In genomic region chr5:30950922-30951321, GRCm38 (mm10) we compare ENCODE assay signal across 14 mouse cellular contexts. TPM values are rescaled to one million over a fixed set of nuclear protein-coding genes. Genes with fewer than 3 reads are reported as not detected.
DNase-seq lines count a peak whose midpoint lies in the region; ATAC-seq lines count a peak whose summit lies in the region.
"Had no signal": no experiment of that assay in that cellular context is flagged by ENCODE, and none has a peak within 500 bp of the region (broad histone marks: within the 10 kb centered on the region; RNA-seq: fewer than 3 reads in every experiment).

No protein-coding gene starts in this region.

- H3K9ac ChIP-seq in heart, embryonic 11.5 days (ENCODE audit: low read depth, low read length): no peak overlapping the region
- no peak overlapping the region for H3K9ac ChIP-seq in limb, embryonic 12.5 days (replicated peaks)
- H3K9ac ChIP-seq in embryonic facial prominence, embryonic 14.5 days (ENCODE audit: low read depth, low read length): no peak overlapping the region
- 0 out of 2 replicates have a peak overlapping the region, but pooled peaks have one; percentile 79 for H3K9ac ChIP-seq in liver, embryonic 13.5 days

- no peak for ATAC-seq in heart, embryonic 11.5 days (replicated peaks; ENCODE audit: insufficient number of reproducible peaks, low FRiP score, low TSS enrichment)
- no peak for ATAC-seq in limb, embryonic 12.5 days (ENCODE audit: insufficient number of reproducible peaks, insufficient read depth, low FRiP score, low TSS enrichment, low read depth)
- no peak for ATAC-seq in embryonic facial prominence, embryonic 14.5 days (ENCODE audit: low read depth)
- no peak for ATAC-seq in liver, embryonic 13.5 days (ENCODE audit: low read depth)

- WGBS in heart, embryonic 11.5 days (ENCODE audit: insufficient replicate concordance): 83% methylated on average over 2 of the region's 2 CpGs
- 84% methylated on average over 2 of the region's 2 CpGs for WGBS in limb, embryonic 12.5 days
- 89% methylated on average over 2 of the region's 2 CpGs for WGBS in limb, embryonic 10.5 days
- 91% methylated on average over 2 of the region's 2 CpGs for WGBS in embryonic facial prominence, embryonic 14.5 days
- WGBS in liver, embryonic 13.5 days (ENCODE audit: insufficient replicate concordance): 80% methylated on average over 2 of the region's 2 CpGs

- no peak overlapping the region for H3K27ac ChIP-seq in heart, embryonic 11.5 days (ENCODE audit: low read depth, low read length)
- H3K27ac ChIP-seq in limb, embryonic 12.5 days: no peak overlapping the region
- H3K27ac ChIP-seq in limb, embryonic 10.5 days: no peak overlapping the region
- no peak overlapping the region for H3K27ac ChIP-seq in embryonic facial prominence, embryonic 14.5 days (replicated peaks; ENCODE audit: low read depth, low read length)
- H3K27ac ChIP-seq in liver, embryonic 13.5 days: no peak overlapping the region

- H3K9me3 ChIP-seq in heart, embryonic 11.5 days (replicated peaks; ENCODE audit: control insufficient read depth, low read length): no peaks in the 10 kb centered on the region
- H3K9me3 ChIP-seq in limb, embryonic 12.5 days: no peaks in the 10 kb centered on the region
- H3K9me3 ChIP-seq in limb, embryonic 10.5 days (replicated peaks): no peaks in the 10 kb centered on the region
- H3K9me3 ChIP-seq in embryonic facial prominence, embryonic 14.5 days (ENCODE audit: control insufficient read depth, low read length): no peaks in the 10 kb centered on the region
- no peaks in the 10 kb centered on the region for H3K9me3 ChIP-seq in liver, embryonic 13.5 days (replicated peaks)
- H3K9me3 ChIP-seq: forebrain, embryonic 15.5 days; limb, embryonic 13.5 days; midbrain, embryonic 12.5 days had no signal

- H3K4me2 ChIP-seq in heart, embryonic 11.5 days: peak overlapping the region; percentile 93; the same call in 1 of the 2 replicates
- peak overlapping the region; percentile 84 for H3K4me2 ChIP-seq in limb, embryonic 12.5 days
- H3K4me2 ChIP-seq in embryonic facial prominence, embryonic 14.5 days (ENCODE audit: low read depth, low read length): peak overlapping the region; percentile 89
- peak overlapping the region; percentile 88 for H3K4me2 ChIP-seq in liver, embryonic 13.5 days

- H3K27me3 ChIP-seq in heart, embryonic 11.5 days (ENCODE audit: control insufficient read depth, insufficient read depth, low read length): peaks cover 3% of the 10 kb centered on the region; the same call in 1 of the 2 replicates
- peaks cover 3% of the 10 kb centered on the region; the same call in 1 of the 2 replicates for H3K27me3 ChIP-seq in limb, embryonic 12.5 days
- H3K27me3 ChIP-seq in limb, embryonic 10.5 days (ENCODE audit: low read depth, poor library complexity, severe bottlenecking): peaks cover 14% of the 10 kb centered on the region
- H3K27me3 ChIP-seq in embryonic facial prominence, embryonic 14.5 days (replicated peaks; ENCODE audit: control insufficient read depth, insufficient read depth, low read length): 0 out of 2 replicates have a peak, but pooled peaks cover 3% of the 10 kb centered on the region
- peaks cover 9% of the 10 kb centered on the region; the same call in 1 of the 2 replicates for H3K27me3 ChIP-seq in liver, embryonic 13.5 days
- H3K27me3 ChIP-seq: forebrain, embryonic 15.5 days had no signal

- peaks cover 13% of the 10 kb centered on the region for H3K4me1 ChIP-seq in heart, embryonic 11.5 days (ENCODE audit: control insufficient read depth, insufficient read depth, low read length)
- peaks cover 15% of the 10 kb centered on the region for H3K4me1 ChIP-seq in limb, embryonic 12.5 days (replicated peaks)
- H3K4me1 ChIP-seq in limb, embryonic 10.5 days: peaks cover 24% of the 10 kb centered on the region
- H3K4me1 ChIP-seq in embryonic facial prominence, embryonic 14.5 days (ENCODE audit: control insufficient read depth, insufficient read depth, low read length): peaks cover 12% of the 10 kb centered on the region
- H3K4me1 ChIP-seq in liver, embryonic 13.5 days (replicated peaks): peaks cover 23% of the 10 kb centered on the region

- peaks cover 24% of the 10 kb centered on the region for H3K36me3 ChIP-seq in heart, embryonic 11.5 days (ENCODE audit: control insufficient read depth, insufficient read depth, low read length)
- H3K36me3 ChIP-seq in limb, embryonic 12.5 days: peaks cover 46% of the 10 kb centered on the region
- H3K36me3 ChIP-seq in limb, embryonic 10.5 days: peaks cover 48% of the 10 kb centered on the region
- H3K36me3 ChIP-seq in embryonic facial prominence, embryonic 14.5 days (ENCODE audit: control insufficient read depth, insufficient read depth, low read length): peaks cover 40% of the 10 kb centered on the region
- peaks cover 36% of the 10 kb centered on the region for H3K36me3 ChIP-seq in liver, embryonic 13.5 days

- intact Hi-C loops in heart, postnatal 25 days (cut with DNase I): no loop called here
- intact Hi-C loops in left cerebral cortex, postnatal 25 days (cut with DNase I): loop anchor here (10.0 kb wide), 1 partner anchor 244 kb away; the partner anchor contains the start of genes Eif2b4 and Snx17

- no peak for DNase-seq in heart, postnatal 25 days (ENCODE audit: low spot score)
- DNase-seq in limb, embryonic 10.5 days (ENCODE audit: low spot score): no peak
- DNase-seq in embryonic facial prominence, embryonic 14.5 days (ENCODE audit: low spot score): no peak
- DNase-seq in liver, embryonic 13.5 days: no peak
- no peak for DNase-seq in left cerebral cortex, postnatal 25 days (ENCODE audit: low spot score in 2 of 2)
- DNase-seq in adrenal gland, postnatal 14 days: no peak
- DNase-seq: thymus, adult 2 months had no signal

- no peak overlapping the region; the same call in 1 of the 2 replicates for H3K4me3 ChIP-seq in heart, embryonic 11.5 days (ENCODE audit: low read depth, low read length)
- no peak overlapping the region for H3K4me3 ChIP-seq in limb, embryonic 12.5 days (replicated peaks)
- H3K4me3 ChIP-seq in limb, embryonic 10.5 days: no peak overlapping the region
- no peak overlapping the region for H3K4me3 ChIP-seq in embryonic facial prominence, embryonic 14.5 days (ENCODE audit: low read depth, low read length)
- peak overlapping the region; percentile 76 for H3K4me3 ChIP-seq in liver, embryonic 13.5 days (replicated peaks)

RNA-seq across cellular contexts. Expression of gene Cgref1, which starts 5.5 kb away (rescaled TPM):
- 4.4 and 5.4 TPM in 2 replicates for polyA plus RNA-seq in heart, embryonic 11.5 days (2014; fragmentation: Nextera tagmentation; extraction: Ambion mirVana)
- under 1 TPM; 0.39 to 0.53 TPM for total RNA-seq in heart, postnatal 25 days (2021)
- 4.1 and 4.4 TPM in 2 replicates for polyA plus RNA-seq in limb, embryonic 12.5 days (2016; fragmentation: Nextera tagmentation; extraction: Ambion mirVana)
- 1.0 and 2.5 TPM in 2 replicates for polyA plus RNA-seq in limb, embryonic 10.5 days (2016; fragmentation: Nextera tagmentation; extraction: Ambion mirVana)
- polyA plus RNA-seq in embryonic facial prominence, embryonic 14.5 days (2014; fragmentation: Nextera tagmentation; extraction: Ambion mirVana): 30.9 and 51.1 TPM in 2 replicates
- polyA plus RNA-seq in liver, embryonic 13.5 days (2015; fragmentation: Nextera tagmentation; extraction: Ambion mirVana): 5.4 and 5.6 TPM in 2 replicates
- total RNA-seq in left cerebral cortex, postnatal 25 days (2021): 10 to 100 TPM; 24.8 to 27.7 TPM
- 0.56 and 0.86 TPM in 2 replicates for total RNA-seq in adrenal gland, postnatal 14 days (2021)
- total RNA-seq: common myeloid progenitor, adult 5-6 weeks had no signal

RNA-seq across cellular contexts. Expression of gene Preb, which starts 9.2 kb away (rescaled TPM):
- polyA plus RNA-seq in heart, embryonic 11.5 days (2014; fragmentation: Nextera tagmentation; extraction: Ambion mirVana): 69.1 and 70.2 TPM in 2 replicates
- total RNA-seq in heart, postnatal 25 days (2021): 10 to 100 TPM; 79.3 to 82.9 TPM
- polyA plus RNA-seq in limb, embryonic 12.5 days (2016; fragmentation: Nextera tagmentation; extraction: Ambion mirVana): 132 and 133 TPM in 2 replicates
- 139 and 142 TPM in 2 replicates for polyA plus RNA-seq in limb, embryonic 10.5 days (2016; fragmentation: Nextera tagmentation; extraction: Ambion mirVana)
- 85.3 and 91.2 TPM in 2 replicates for polyA plus RNA-seq in embryonic facial prominence, embryonic 14.5 days (2014; fragmentation: Nextera tagmentation; extraction: Ambion mirVana)
- polyA plus RNA-seq in liver, embryonic 13.5 days (2015; fragmentation: Nextera tagmentation; extraction: Ambion mirVana): 91.6 and 97.5 TPM in 2 replicates
- total RNA-seq in left cerebral cortex, postnatal 25 days (2021): 100 to 1,000 TPM; 125 to 133 TPM
- 117 and 128 TPM in 2 replicates for total RNA-seq in adrenal gland, postnatal 14 days (2021)

RNA-seq across cellular contexts. Expression of gene Tcf23, which starts 17.5 kb away (rescaled TPM):
- polyA plus RNA-seq in heart, embryonic 11.5 days (2014; fragmentation: Nextera tagmentation; extraction: Ambion mirVana): 0.04 and 0.15 TPM in 2 replicates
- under 1 TPM; 0.45 to 0.75 TPM for total RNA-seq in heart, postnatal 25 days (2021)
- not detected in 2 replicates for polyA plus RNA-seq in limb, embryonic 12.5 days (2016; fragmentation: Nextera tagmentation; extraction: Ambion mirVana)
- polyA plus RNA-seq in limb, embryonic 10.5 days (2016; fragmentation: Nextera tagmentation; extraction: Ambion mirVana): not detected in 2 replicates
- 0.19 TPM in 1 of 2 replicates, not detected in the other for polyA plus RNA-seq in embryonic facial prominence, embryonic 14.5 days (2014; fragmentation: Nextera tagmentation; extraction: Ambion mirVana)
- polyA plus RNA-seq in liver, embryonic 13.5 days (2015; fragmentation: Nextera tagmentation; extraction: Ambion mirVana): 0.03 and 0.07 TPM in 2 replicates
- under 1 TPM; 0.16 to 0.25 TPM for total RNA-seq in left cerebral cortex, postnatal 25 days (2021)
- 1.1 and 1.2 TPM in 2 replicates for total RNA-seq in adrenal gland, postnatal 14 days (2021)
- total RNA-seq: common myeloid progenitor, adult 5-6 weeks had no signal
- polyA plus RNA-seq: brain, embryonic 14.5 days; forebrain, embryonic 15.5 days; limb, embryonic 13.5 days; midbrain, embryonic 12.5 days had no signal

RNA-seq across cellular contexts. Expression of gene Khk, which starts 29.7 kb away (rescaled TPM):
- 10.1 and 11.3 TPM in 2 replicates for polyA plus RNA-seq in heart, embryonic 11.5 days (2014; fragmentation: Nextera tagmentation; extraction: Ambion mirVana)
- 10 to 100 TPM; 21.1 to 22.6 TPM for total RNA-seq in heart, postnatal 25 days (2021)
- polyA plus RNA-seq in limb, embryonic 12.5 days (2016; fragmentation: Nextera tagmentation; extraction: Ambion mirVana): 11.7 and 14.6 TPM in 2 replicates
- 7.1 and 7.8 TPM in 2 replicates for polyA plus RNA-seq in limb, embryonic 10.5 days (2016; fragmentation: Nextera tagmentation; extraction: Ambion mirVana)
- polyA plus RNA-seq in embryonic facial prominence, embryonic 14.5 days (2014; fragmentation: Nextera tagmentation; extraction: Ambion mirVana): 22.1 and 24.7 TPM in 2 replicates
- 33.9 and 37.6 TPM in 2 replicates for polyA plus RNA-seq in liver, embryonic 13.5 days (2015; fragmentation: Nextera tagmentation; extraction: Ambion mirVana)
- total RNA-seq in left cerebral cortex, postnatal 25 days (2021): 10 to 100 TPM; 15.1 to 15.9 TPM
- total RNA-seq in adrenal gland, postnatal 14 days (2021): 48.4 and 70.5 TPM in 2 replicates

RNA-seq across cellular contexts. Expression of gene Emilin1, which starts 37.7 kb away (rescaled TPM):
- 90.5 and 123 TPM in 2 replicates for polyA plus RNA-seq in heart, embryonic 11.5 days (2014; fragmentation: Nextera tagmentation; extraction: Ambion mirVana)
- total RNA-seq in heart, postnatal 25 days (2021): 10 to 100 TPM; 27.6 to 29.7 TPM
- 221 and 225 TPM in 2 replicates for polyA plus RNA-seq in limb, embryonic 12.5 days (2016; fragmentation: Nextera tagmentation; extraction: Ambion mirVana)
- 202 and 241 TPM in 2 replicates for polyA plus RNA-seq in limb, embryonic 10.5 days (2016; fragmentation: Nextera tagmentation; extraction: Ambion mirVana)
- 200 and 225 TPM in 2 replicates for polyA plus RNA-seq in embryonic facial prominence, embryonic 14.5 days (2014; fragmentation: Nextera tagmentation; extraction: Ambion mirVana)
- 41.6 and 42.7 TPM in 2 replicates for polyA plus RNA-seq in liver, embryonic 13.5 days (2015; fragmentation: Nextera tagmentation; extraction: Ambion mirVana)
- 1 to 10 TPM; 2.1 to 2.3 TPM for total RNA-seq in left cerebral cortex, postnatal 25 days (2021)
- total RNA-seq in adrenal gland, postnatal 14 days (2021): 46.2 and 51.0 TPM in 2 replicates
